Mouse (Mus musculus) neural tube, embryonic 10.5 days (tissue): ENCODE measurements around the gene Foxred1.

Source experiments
- DNase-seq: peaks from one replicate; pipeline ENCODE4 v3.0.0-alpha.2; 2017; ENCODE audit warnings: low spot score; ENCODE audit errors: extremely low spot score

Gene Foxred1

GRCm38 (mm10) chr9:35156002-35156710, 54.7 kb downstream of the Foxred1 start:
- DNase-seq = no peak
